Mouse (Mus musculus): Measurements from ENCODE around the gene Bmp6. TPM values are rescaled to one million over a fixed set of nuclear protein-coding genes. Genes with fewer than 3 reads are reported as not detected.

The Bmp6 gene
- total and polyA plus RNA-seq, 2 experiments from 2014 or later: 3.8 to 16.3 TPM

DNA sequence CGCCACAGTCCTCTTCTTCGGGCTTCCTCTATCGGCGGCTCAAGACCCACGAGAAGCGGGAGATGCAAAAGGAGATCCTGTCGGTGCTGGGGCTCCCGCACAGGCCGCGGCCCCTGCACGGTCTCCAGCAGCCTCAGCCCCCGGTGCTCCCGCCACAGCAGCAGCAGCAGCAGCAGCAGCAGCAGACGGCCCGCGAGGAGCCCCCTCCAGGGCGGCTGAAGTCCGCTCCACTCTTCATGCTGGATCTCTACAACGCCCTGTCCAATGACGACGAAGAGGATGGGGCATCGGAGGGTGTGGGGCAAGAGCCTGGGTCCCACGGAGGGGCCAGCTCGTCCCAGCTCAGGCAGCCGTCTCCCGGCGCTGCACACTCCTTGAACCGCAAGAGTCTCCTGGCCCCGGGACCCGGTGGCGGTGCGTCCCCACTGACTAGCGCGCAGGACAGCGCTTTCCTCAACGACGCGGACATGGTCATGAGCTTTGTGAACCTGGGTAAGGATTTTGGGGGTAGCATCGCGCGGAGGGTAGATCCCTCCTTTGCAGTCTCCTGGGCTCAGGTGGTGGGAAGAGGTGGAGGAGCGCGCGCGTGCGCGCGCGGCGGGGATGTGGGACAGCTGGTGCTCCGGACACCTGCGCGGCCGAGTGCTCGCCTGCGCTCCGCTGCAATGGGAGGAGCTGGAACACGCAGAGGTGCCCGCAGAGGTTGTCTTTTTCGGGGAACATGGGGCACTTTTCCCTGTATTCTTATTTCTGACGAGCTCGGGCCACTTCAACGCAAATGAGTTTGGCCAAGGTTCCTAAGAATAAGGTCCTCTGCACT, 1.4 kb downstream of the Bmp6 start:
- Histone ChIP-seq H3K4me1 (ENCODE audit: insufficient read depth) (peaks cover 8% of the 10 kb centered on the region; the same call in 1 of the 2 replicates), H3K4me2 (ENCODE audit: low read depth) (peak overlapping the region; percentile 77), H3K27ac (ENCODE audit: low read depth, low read length) (no peak overlapping the region), H3K9ac (peak overlapping the region; percentile 31; the same call in 1 of the 2 replicates), H3K36me3 (ENCODE audit: insufficient read depth) (no peaks in the 10 kb centered on the region), H3K9me3 (ENCODE audit: low read length) (no peaks in the 10 kb centered on the region), H3K4me3 (ENCODE audit: low read depth, low read length) (peak overlapping the region; percentile 43), H3K27me3 (ENCODE audit: insufficient read depth, low read length) (peaks cover 49% of the 10 kb centered on the region)
- TF ChIP-seq CTCF (IDR thresholded peaks at IDR 0.05; ENCODE audit: low read depth): no peak
- WGBS: 1% methylated on average over 57 of the region's 63 CpGs
- DNase-seq: peak; percentile 10
- peak; percentile 14 for ATAC-seq

DNA sequence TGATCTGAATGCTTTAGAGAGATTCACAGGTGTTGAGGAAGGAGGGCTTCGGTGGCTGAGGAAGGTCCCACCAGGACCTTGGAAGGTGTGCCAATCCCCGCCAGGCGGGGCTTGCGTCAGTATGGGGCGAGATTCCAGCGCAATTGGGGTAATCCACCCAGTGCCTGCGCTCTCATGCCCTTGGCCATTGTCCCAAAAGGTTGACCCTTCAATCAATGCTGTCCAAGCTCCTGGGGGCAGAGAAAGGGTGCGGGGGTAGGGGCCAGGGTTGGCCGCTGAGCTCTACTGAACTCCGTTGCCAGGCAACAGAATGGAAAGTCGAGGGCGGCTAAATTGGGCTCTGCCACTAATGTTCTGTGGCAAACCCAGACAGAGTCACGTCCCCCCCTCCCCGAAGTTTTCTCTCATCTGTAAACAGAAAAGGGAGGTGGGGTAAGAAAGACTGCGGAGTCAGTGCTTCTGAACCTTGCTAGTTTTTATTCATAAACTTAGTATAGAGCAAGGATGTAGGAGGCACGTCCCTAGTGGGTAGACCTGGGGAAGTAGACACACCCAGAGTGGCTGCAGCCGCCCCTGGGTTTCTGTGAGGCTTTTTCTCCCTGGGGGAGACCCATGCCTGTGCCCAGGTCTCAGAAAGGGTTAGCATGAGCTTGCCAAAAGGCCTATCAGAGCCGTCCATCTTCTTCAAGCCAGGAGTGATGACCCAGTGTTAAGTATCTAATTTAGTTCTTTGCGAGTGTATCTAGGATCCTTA, 2.3 kb downstream of the Bmp6 start:
- Histone ChIP-seq H3K9me3 (ENCODE audit: low read length) (no peaks in the 10 kb centered on the region), H3K4me3 (ENCODE audit: low read depth, low read length) (peak overlapping the region; percentile 43), H3K4me1 (ENCODE audit: insufficient read depth) (peaks cover 8% of the 10 kb centered on the region; the same call in 1 of the 2 replicates), H3K9ac (no peak overlapping the region), H3K27ac (ENCODE audit: low read depth, low read length) (no peak overlapping the region), H3K36me3 (ENCODE audit: insufficient read depth) (no peaks in the 10 kb centered on the region), H3K4me2 (ENCODE audit: low read depth) (peak overlapping the region; percentile 77), H3K27me3 (ENCODE audit: insufficient read depth, low read length) (peaks cover 53% of the 10 kb centered on the region)
- no peak for ATAC-seq
- peak; percentile 13 for DNase-seq
- TF ChIP-seq CTCF (IDR thresholded peaks at IDR 0.05; ENCODE audit: low read depth): no peak
- 4% methylated on average over 19 of the region's 19 CpGs for WGBS

DNA sequence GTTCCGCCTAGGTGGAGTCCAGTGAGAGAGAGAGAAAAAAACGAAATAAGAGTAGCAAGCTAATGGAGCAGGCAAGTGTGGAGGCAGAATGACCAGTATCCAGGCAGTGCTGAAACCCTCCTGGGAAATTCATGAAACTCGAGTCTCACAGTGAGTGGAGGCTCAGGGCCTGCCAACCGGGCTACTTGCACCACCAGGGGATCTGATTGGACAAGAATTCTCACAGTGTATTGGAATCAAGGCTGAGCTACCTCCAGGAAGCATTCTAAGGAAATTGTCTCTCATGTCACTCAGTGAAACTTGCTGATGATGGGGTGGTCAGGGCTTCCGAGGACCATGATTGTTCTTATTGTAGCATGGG, 2.8 kb downstream of the Bmp6 start:
- WGBS: 25% methylated on average over 5 of the region's 5 CpGs
- Histone ChIP-seq H3K9ac (no peak overlapping the region), H3K36me3 (ENCODE audit: insufficient read depth) (no peaks in the 10 kb centered on the region), H3K4me3 (ENCODE audit: low read depth, low read length) (no peak overlapping the region), H3K27me3 (ENCODE audit: insufficient read depth, low read length) (peaks cover 53% of the 10 kb centered on the region), H3K4me2 (ENCODE audit: low read depth) (no peak overlapping the region), H3K9me3 (ENCODE audit: low read length) (no peaks in the 10 kb centered on the region), H3K27ac (ENCODE audit: low read depth, low read length) (no peak overlapping the region), H3K4me1 (ENCODE audit: insufficient read depth) (peaks cover 8% of the 10 kb centered on the region; the same call in 1 of the 2 replicates)
- no peak for DNase-seq
- no peak for TF ChIP-seq CTCF (IDR thresholded peaks at IDR 0.05; ENCODE audit: low read depth)
- no peak for ATAC-seq

DNA sequence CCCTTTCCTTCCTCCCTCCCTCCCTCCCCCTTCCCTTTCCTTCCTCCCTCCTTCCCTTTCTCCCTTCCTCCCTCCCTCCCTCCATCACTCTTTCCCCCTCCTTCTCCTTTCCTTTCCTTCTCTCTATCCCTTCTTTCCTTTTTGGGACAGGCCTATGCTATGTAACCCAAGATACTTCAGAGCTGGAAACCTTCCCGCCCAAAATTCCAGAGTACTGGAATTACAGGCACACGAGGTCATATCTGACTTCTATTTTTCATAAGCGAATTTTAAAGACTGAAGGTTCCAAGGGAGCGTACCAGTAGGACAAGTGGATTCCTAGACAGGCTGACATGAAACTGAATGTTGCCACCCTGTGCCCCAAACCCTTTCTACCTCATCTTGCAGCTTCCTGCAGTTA, 4.1 kb downstream of the Bmp6 start:
- Histone ChIP-seq H3K27ac (ENCODE audit: low read depth, low read length) (no peak overlapping the region), H3K27me3 (ENCODE audit: insufficient read depth, low read length) (peaks cover 49% of the 10 kb centered on the region), H3K4me1 (ENCODE audit: insufficient read depth) (peaks cover 8% of the 10 kb centered on the region; the same call in 1 of the 2 replicates), H3K36me3 (ENCODE audit: insufficient read depth) (no peaks in the 10 kb centered on the region), H3K4me3 (ENCODE audit: low read depth, low read length) (no peak overlapping the region), H3K9ac (no peak overlapping the region), H3K9me3 (ENCODE audit: low read length) (no peaks in the 10 kb centered on the region), H3K4me2 (ENCODE audit: low read depth) (no peak overlapping the region)
- WGBS: 81% methylated on average over 4 of the region's 4 CpGs
- DNase-seq: no peak
- no peak for ATAC-seq
- no peak for TF ChIP-seq CTCF (IDR thresholded peaks at IDR 0.05; ENCODE audit: low read depth)

DNA sequence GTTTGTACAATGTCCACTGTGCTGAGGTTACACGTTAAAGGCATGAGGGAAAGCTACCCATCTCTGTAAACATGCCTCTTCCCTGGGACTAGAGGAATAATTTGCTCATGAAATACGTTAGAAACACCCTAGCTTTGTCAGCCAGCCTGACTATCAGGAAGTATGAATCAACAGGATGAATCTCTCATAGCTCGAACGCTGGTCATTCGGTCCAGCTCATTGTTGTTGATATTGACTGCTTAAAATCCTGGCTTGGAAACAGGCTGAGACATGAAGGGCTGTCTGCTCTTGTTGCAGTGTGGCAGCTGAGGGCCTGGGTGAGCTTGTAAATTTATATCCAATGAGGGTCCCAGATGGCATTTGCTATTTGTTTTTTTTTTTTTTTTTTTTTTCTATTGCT, 4.9 kb downstream of the Bmp6 start:
- DNase-seq (no peak), ATAC-seq (no peak)
- no peak overlapping the region for H3K27ac ChIP-seq (ENCODE audit: low read depth, low read length)
- H3K4me2 ChIP-seq (ENCODE audit: low read depth): no peak overlapping the region
- H3K4me1 ChIP-seq (ENCODE audit: insufficient read depth): peaks cover 8% of the 10 kb centered on the region; the same call in 1 of the 2 replicates
- no peak overlapping the region for H3K9ac ChIP-seq
- peaks cover 41% of the 10 kb centered on the region for H3K27me3 ChIP-seq (ENCODE audit: insufficient read depth, low read length)
- no peak for TF ChIP-seq CTCF (IDR thresholded peaks at IDR 0.05; ENCODE audit: low read depth)
- WGBS: 83% methylated on average over 5 of the region's 5 CpGs
- no peak overlapping the region for H3K4me3 ChIP-seq (ENCODE audit: low read depth, low read length)
- no peaks in the 10 kb centered on the region for H3K9me3 ChIP-seq (ENCODE audit: low read length)
- no peaks in the 10 kb centered on the region for H3K36me3 ChIP-seq (ENCODE audit: insufficient read depth)

DNA sequence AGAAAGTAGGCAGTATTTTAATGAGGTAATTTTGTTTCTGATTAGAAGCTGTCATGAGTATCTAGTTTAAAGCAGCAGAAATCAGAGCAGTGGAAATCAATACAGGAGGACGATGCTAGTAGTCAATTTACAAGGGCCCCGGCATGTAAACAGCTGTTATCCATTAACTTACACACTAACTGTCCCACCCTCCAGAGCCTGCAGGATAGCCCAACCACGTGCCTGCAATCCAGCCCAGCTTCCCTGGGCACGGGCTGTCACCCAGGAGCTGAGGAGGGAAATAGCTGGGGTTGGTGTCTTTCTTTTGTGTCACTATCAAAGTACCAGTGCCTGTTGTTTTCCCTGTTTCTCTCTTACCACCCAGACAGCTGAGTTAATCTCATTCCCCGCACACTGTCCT, 7.1 kb downstream of the Bmp6 start:
- Histone ChIP-seq H3K4me2 (ENCODE audit: low read depth) (no peak overlapping the region), H3K9me3 (ENCODE audit: low read length) (no peaks in the 10 kb centered on the region), H3K9ac (no peak overlapping the region), H3K4me3 (ENCODE audit: low read depth, low read length) (no peak overlapping the region), H3K4me1 (ENCODE audit: insufficient read depth) (no peaks in the 10 kb centered on the region), H3K36me3 (ENCODE audit: insufficient read depth) (no peaks in the 10 kb centered on the region), H3K27me3 (ENCODE audit: insufficient read depth, low read length) (peaks cover 23% of the 10 kb centered on the region), H3K27ac (ENCODE audit: low read depth, low read length) (no peak overlapping the region)
- ATAC-seq (no peak), DNase-seq (no peak)
- 32% methylated on average over 5 of the region's 5 CpGs for WGBS
- no peak for TF ChIP-seq CTCF (IDR thresholded peaks at IDR 0.05; ENCODE audit: low read depth)

DNA sequence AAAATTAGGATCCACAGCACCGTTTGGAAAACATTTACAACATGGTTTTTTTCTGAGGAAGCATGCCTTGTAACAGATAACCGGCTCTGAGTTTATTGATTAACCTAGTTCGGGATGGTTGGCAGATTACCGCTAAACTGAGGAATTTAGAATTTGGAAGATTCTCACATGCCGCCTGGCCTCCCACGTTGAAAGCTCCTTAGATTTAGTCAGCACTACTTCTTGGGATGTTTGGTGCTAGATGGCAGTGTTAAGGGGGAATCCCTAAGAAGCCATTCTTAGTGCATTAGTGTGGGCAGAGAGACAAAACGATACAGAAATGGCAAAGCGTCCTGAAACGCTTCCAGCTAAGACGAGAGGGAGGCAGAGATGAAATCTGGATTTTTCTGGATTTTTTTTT, 8.1 kb downstream of the Bmp6 start:
- Histone ChIP-seq H3K9me3 (ENCODE audit: low read length) (no peaks in the 10 kb centered on the region), H3K4me3 (ENCODE audit: low read depth, low read length) (no peak overlapping the region), H3K4me2 (ENCODE audit: low read depth) (no peak overlapping the region), H3K36me3 (ENCODE audit: insufficient read depth) (no peaks in the 10 kb centered on the region), H3K27me3 (ENCODE audit: insufficient read depth, low read length) (peaks cover 13% of the 10 kb centered on the region), H3K9ac (no peak overlapping the region), H3K27ac (ENCODE audit: low read depth, low read length) (no peak overlapping the region), H3K4me1 (ENCODE audit: insufficient read depth) (no peaks in the 10 kb centered on the region)
- ATAC-seq: no peak
- peak; percentile 39 for DNase-seq
- WGBS: 65% methylated on average over 10 of the region's 10 CpGs
- TF ChIP-seq CTCF (IDR thresholded peaks at IDR 0.05; ENCODE audit: low read depth): no peak

All from forebrain, postnatal 0 days (tissue).